Mouse (Mus musculus): Measurements from ENCODE around the gene Selenbp1.

Selenbp1 gene

GRCm38 (mm10) chr3:94984312-94984711, 51.5 kb downstream of the Selenbp1 start:
- no peak for DNase-seq (ENCODE audit: low read depth)

- no peak for DNase-seq (ENCODE audit: low read depth)
Measured at GRCm38 (mm10) chr3:94985513-94985912, 52.7 kb downstream of the Selenbp1 start.

- DNase-seq (ENCODE audit: low read depth) = peak; percentile 71
Measured at GRCm38 (mm10) chr3:94987578-94987977, 54.7 kb downstream of the Selenbp1 start.

GRCm38 (mm10) chr3:94989159-94989761, 56.4 kb downstream of the Selenbp1 start:
- DNase-seq (ENCODE audit: low read depth) = no peak

All from c-Kit-positive CD71-positive TER-119-negative erythroid progenitor cells, embryonic 14.5 days (primary cell).